Mouse (Mus musculus) kidney, postnatal 25 days (tissue): Measurements from ENCODE around the gene Slc17a2.
A peak's percentile ranks its signal among the peaks of the same experiment; 100 is the strongest.

Experiments used
- DNase-seq, 2 experiments: peaks; one replicate each; pipeline ENCODE4 v3.0.0; 2021; ENCODE audit warnings: mixed read lengths in 2 of 2

Slc17a2 gene

DNA sequence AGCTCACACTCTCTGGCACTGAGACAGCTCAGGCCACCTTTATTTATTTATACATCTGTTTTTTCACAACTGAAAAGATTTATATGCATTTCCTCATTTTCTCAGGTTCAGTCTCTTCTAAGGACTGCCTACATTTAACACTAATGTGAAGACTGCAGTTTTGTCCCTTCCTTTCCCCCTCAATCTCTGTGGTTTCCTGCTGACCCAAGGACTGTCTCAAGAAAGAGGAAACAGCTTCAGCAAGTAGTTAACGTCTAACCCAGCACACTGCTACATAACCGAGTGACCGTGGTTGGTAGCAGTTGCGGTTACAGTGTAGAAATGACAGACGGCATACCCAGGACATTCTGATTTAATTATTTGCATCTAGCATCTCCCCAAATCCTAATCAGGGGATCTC lies 7.4 kb upstream of the Slc17a2 start:
- no peak for DNase-seq

GRCm38 (mm10) chr13:23804532-23804931 lies 2.3 kb upstream of the Slc17a2 start:
- DNase-seq, result no peak

DNA sequence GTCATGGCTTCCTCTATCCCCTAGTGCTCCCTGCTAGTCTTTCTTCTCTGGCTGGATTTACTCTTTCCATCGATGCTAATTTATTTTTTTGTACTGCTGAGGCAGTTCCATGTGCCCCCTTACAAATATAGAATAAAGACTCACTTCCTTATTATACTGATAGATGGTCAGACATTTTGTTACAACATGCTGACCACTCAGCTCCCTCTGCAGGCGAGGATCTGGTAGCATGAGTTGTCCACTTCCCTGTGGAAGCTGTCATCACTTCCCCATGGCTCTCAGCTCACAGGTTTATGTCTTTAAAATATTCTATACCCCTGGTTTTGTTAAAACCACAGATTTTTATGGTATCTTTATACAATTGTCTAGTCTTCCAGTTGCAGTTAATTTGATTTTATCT lies 9.4 kb downstream of the Slc17a2 start:
- DNase-seq, result no peak

DNA sequence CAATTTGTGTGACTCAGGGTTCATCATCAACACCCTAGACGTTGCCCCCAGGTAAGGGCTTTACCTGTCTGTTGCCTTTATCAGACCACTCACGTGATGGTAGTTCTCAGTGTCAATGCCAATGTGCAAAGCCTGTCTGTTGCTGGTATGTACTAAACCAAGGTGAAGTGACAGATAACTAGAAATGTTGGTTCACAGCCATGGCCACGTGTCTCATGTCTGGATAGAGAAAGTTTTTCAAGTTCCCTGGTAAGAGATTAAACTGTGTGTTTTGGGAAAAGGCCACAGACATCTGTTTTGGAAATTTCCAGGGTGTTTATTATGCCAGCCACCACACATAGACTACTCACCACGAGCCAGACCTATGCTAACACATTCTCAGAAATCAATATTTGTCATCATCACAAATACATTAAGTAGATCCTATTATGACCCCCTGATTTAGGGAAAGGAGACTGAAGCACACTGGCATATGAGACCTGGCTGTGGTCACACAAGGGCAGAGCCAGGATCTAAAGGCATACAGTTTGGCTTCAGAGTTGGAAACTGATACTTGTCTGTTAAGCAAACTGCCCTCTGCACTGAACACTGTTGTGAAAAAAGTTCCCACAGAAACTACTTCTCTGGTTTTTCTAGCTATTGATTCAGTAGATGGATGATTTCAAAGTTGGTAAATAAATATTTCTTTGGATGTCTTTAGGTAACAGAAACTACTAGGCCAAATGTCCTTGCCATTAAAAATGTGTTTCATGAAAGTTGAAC lies 13.6 kb downstream of the Slc17a2 start:
- no peak for DNase-seq

GRCm38 (mm10) chr13:23822213-23822612 lies 15.4 kb downstream of the Slc17a2 start:
- no peak for DNase-seq

DNA sequence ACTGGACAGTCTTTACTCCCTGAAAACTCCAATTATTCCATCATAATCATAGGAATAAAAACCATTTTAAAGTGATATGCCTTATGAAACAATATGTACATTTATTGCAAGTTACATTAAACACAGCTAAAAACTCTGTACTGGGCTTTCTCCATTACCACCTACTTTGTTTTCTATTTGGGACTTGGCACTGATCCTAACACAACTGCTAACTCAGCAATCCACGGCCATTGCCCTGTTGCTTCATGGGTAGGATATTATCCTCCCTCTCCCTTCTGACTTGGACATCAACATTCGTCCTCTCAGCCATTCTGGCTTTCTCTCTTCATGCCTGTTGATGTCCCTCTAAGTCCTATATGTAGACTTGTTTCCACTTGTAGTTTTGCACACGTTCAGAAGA lies 19.8 kb downstream of the Slc17a2 start:
- no peak for DNase-seq

DNA sequence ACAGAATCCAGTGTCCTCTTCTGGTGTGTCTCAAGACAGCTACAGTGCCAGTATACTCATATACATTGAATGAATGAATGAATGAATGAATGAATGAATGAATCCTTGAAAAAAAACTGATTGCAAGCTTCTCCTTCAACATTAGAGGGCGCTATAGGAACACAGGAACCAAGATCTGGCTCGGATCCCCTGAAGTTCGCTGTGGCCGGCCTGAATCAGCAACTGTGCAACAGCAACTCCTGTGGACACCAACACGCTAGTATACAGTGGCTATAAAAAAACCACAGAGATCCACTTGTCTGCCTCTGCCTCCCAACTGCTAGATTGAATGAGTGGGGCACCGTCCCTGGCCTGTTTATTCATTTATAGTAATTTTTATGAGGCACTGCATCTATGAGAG lies 26.3 kb downstream of the Slc17a2 start:
- peak; percentile 62 to 69 for DNase-seq

- DNase-seq, result peak; percentile 33 to 70
These were observed 28.0 kb downstream of the Slc17a2 start for GRCm38 (mm10) chr13:23834836-23835235.

DNA sequence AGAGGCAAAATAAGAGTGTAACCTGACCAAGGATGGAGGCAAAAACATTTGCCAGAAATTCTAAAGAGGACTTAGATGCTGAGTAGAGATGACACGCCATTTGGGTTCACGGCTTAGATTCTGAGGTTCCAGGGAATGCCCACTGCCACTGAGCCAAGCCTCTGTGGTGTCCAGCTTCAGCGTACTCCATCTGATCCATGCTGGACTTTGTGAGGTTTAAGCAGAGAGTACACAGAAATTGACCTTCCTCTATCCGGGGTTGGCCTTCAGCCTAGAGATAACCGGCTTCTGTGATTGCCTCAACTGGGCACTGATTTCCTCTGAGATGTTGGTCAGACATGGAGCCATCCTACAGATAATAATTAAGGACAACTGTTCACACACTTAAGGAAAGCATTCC lies 29.8 kb downstream of the Slc17a2 start:
- DNase-seq, result no peak

- DNase-seq, result peak; percentile 49 to 84
These were observed 32.5 kb downstream of the Slc17a2 start, which contains the start of gene Slc17a3 for GRCm38 (mm10) chr13:23839308-23839707. Slc17a3 (plus strand) TSS chr13:23839434.

DNA sequence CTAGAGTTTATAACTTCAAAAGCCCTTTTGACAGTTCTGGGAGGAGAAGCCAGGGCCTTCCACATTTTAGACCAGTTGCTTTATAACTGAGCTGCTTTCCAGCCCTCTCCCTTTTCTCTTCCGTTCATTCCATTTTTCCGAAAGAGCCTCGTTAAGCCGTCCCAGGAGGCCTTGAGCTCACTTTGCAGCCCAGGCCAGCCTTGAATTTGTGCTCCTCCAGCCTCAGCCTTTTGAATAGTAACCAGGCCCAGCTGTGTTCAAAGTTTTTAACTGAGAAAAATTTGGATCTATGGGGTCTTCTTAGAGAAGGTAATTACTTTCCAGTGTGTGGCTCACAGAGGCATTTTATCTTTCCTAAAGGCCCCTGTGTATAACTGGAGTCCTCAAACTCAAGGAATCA lies 39.1 kb downstream of the Slc17a2 start:
- DNase-seq, result no peak

- no peak for DNase-seq
These were observed 42.5 kb downstream of the Slc17a2 start for GRCm38 (mm10) chr13:23849299-23849698.

DNA sequence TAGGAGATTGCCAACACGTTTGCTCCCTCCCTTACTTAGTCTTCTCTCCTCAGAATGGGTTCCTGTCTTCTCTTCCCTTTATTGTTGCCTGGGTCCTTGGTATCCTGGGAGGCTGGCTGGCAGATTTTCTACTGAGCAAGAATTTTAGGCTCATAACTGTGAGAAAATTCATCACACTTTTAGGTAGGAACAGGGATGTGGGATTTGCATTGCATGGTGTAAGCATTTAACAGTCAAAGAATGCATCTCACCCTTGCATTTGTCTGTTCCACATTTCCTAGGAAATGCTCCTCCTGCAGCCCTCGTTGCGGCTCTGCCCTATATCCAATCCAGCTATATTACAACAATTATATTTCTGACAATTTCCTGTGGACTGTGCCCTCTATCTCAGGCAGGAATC lies 49.6 kb downstream of the Slc17a2 start:
- no peak for DNase-seq

GRCm38 (mm10) chr13:23861815-23862214 lies 55.0 kb downstream of the Slc17a2 start:
- DNase-seq, result no peak

DNA sequence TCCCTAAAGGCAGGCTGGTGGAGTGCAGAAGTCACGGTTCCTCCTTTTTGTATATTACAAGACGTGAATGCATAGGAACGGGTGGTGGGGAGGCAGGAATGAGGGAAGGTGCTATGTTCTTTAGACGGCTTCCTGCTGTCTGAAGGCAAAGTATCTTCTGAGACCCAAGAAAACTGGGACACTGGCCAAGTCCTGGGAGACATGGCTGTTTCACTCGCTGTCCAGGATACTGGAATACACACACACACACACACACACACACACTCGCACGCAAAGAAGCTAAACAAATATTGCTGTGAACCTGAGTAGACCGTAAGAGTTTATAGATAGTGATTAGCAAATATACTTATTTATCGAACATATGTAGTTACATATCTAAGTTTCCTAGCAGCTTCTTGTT lies 57.9 kb downstream of the Slc17a2 start:
- peak; percentile 49 to 55 for DNase-seq

- peak in 1 of 2 experiments; percentile 55 for DNase-seq
These were observed 59.4 kb downstream of the Slc17a2 start for GRCm38 (mm10) chr13:23866086-23866710.

GRCm38 (mm10) chr13:23867000-23867399 lies 60.2 kb downstream of the Slc17a2 start:
- peak; percentile 57 to 63 for DNase-seq

DNA sequence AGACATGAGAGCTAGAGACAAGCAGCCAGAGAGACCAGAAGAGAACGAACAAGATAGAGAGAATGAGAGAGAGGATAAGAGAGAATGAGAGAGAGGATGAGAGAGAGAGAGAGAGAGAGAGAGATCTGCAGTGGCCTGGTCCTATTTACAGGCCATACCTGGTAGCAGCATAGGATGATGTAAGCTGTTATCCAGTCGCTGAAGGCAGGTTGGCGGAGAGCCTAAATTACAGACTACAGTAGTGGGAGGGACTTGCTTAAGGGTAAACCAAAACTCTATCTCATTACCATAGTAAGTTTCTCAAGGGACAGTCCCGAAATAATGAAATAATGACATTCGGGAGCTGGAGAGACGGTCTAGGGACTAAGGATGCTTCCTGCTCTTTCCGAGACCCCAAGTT lies 60.6 kb downstream of the Slc17a2 start, which contains the start of gene Slc17a1:
Slc17a1 (plus strand) TSS at position 346 of the 400 bp plus-strand sequence.
- peak; percentile 67 to 81 for DNase-seq

DNA sequence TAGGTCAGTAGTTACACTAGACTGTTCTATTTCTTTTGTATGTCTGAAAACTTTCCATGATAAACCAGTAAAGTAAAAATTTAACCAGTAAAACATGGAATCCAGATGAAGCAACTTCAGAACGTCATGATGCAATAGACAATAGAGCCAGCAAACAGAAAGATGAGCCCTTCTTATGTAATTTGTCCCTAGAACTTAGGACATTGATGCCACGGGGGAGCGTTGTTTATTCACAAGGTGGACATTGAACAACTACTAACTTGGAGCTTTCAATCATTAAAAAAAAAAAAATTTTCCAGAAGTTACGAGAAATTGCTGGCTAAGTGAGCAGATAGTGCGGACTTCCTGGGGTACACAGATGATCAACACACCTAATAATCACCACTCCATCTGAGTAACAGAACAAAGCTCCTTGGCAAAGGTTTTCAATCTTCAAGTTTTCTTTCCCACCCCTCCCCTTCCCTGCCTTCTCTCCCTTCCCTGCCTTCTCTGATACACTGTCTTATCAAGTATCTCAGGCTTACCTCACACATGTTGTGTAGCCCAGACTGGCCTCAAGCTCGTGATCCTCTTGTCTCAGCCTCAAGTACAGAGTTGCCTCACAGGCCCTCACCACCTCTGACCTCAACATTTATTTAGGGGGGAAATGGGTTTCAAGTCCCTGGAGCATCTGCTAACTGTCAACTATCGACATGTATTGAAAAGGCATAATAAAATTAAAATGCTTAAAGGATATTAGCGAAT lies 62.2 kb downstream of the Slc17a2 start:
- DNase-seq, result peak; percentile 49 to 79

DNA sequence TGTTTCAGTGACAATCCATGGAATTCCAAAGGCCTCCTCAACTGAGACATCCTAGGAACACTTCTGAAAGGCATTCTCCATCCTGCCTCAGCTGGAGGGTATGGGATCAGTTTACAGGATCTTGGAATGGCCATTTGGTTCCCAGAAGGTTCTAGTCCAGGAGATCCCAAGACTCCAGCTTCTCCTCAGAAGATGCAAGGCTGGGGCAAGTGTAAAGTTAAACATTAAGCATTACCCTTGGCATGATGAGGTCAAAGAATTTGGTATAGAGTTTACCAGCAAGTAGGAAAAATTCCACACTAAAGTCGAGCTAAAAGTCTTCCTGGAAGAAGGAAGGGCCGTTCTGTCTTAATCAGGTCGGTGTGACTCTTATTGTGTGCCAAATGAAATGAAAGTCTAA lies 63.2 kb downstream of the Slc17a2 start:
- peak; percentile 18 to 51 for DNase-seq

GRCm38 (mm10) chr13:23873141-23873540 lies 66.3 kb downstream of the Slc17a2 start:
- DNase-seq, result peak; percentile 28 to 53
